Mouse (Mus musculus): Measurements from ENCODE around the gene Rab3il1. TPM values are rescaled to one million over a fixed set of nuclear protein-coding genes. Genes with fewer than 3 reads are reported as not detected.

Rab3il1 gene
- total and polyA plus RNA-seq, 2 experiments from 2014 or later, result 17.9 to 27.4 TPM

GRCm38 (mm10) chr19:10085454-10085853 is 84.0 kb downstream of the Rab3il1 start:
- TF ChIP-seq CTCF (IDR thresholded peaks at IDR 0.05; ENCODE audit: low read depth) (no peak), EP300 (IDR thresholded peaks at IDR 0.05; ENCODE audit: low read depth) (no peak)
- Histone ChIP-seq H3K4me1 (ENCODE audit: control insufficient read depth, insufficient read depth) (no peaks in the 10 kb centered on the region), H3K9ac (replicated peaks; ENCODE audit: low read depth, low read length) (no peak overlapping the region), H3K4me3 (ENCODE audit: low read depth, low read length) (no peak overlapping the region), H3K9me3 (replicated peaks; ENCODE audit: control insufficient read depth, low read length) (no peaks in the 10 kb centered on the region), H3K36me3 (replicated peaks; ENCODE audit: control insufficient read depth, insufficient read depth, low read length) (peaks cover 55% of the 10 kb centered on the region), H3K4me2 (ENCODE audit: low read depth, low read length) (no peak overlapping the region), H3K27ac (ENCODE audit: low read depth) (no peak overlapping the region), H3K27me3 (ENCODE audit: control insufficient read depth, insufficient read depth, low read length) (no peaks in the 10 kb centered on the region)
- 77% methylated on average over 9 of the region's 9 CpGs for WGBS
- DNase-seq (ENCODE audit: low spot score) (no peak), ATAC-seq (ENCODE audit: insufficient read depth, low read depth) (no peak)

- Histone ChIP-seq H3K4me3 (ENCODE audit: low read depth, low read length) (no peak overlapping the region), H3K4me2 (ENCODE audit: low read depth, low read length) (no peak overlapping the region), H3K9me3 (replicated peaks; ENCODE audit: control insufficient read depth, low read length) (no peaks in the 10 kb centered on the region), H3K27ac (ENCODE audit: low read depth) (no peak overlapping the region), H3K36me3 (replicated peaks; ENCODE audit: control insufficient read depth, insufficient read depth, low read length) (peaks cover 56% of the 10 kb centered on the region), H3K9ac (replicated peaks; ENCODE audit: low read depth, low read length) (no peak overlapping the region), H3K27me3 (ENCODE audit: control insufficient read depth, insufficient read depth, low read length) (no peaks in the 10 kb centered on the region), H3K4me1 (ENCODE audit: control insufficient read depth, insufficient read depth) (no peaks in the 10 kb centered on the region)
- ATAC-seq (ENCODE audit: insufficient read depth, low read depth), result no peak
- TF ChIP-seq CTCF (IDR thresholded peaks at IDR 0.05; ENCODE audit: low read depth) (no peak), EP300 (IDR thresholded peaks at IDR 0.05; ENCODE audit: low read depth) (no peak)
- WGBS, result 82% methylated on average over 4 of the region's 4 CpGs
- DNase-seq (ENCODE audit: low spot score), result no peak
Measured at GRCm38 (mm10) chr19:10086976-10087375, 85.5 kb downstream of the Rab3il1 start.

Other genes with a start within 250 kb of the Rab3il1 start
- gene Scgb2a2, start 154.1 kb upstream of the Rab3il1 start, total RNA-seq (2014; rRNA removed; ENCODE audit: low replicate concordance), result not detected in 2 replicates
- not detected in 2 replicates for gene Scgb2a2, start 154.1 kb upstream of the Rab3il1 start, polyA plus RNA-seq (2015; fragmentation: Nextera tagmentation; extraction: Ambion mirVana)
- 14.6 and 27.3 TPM in 2 replicates for gene Incenp, start 102.1 kb upstream of the Rab3il1 start, total RNA-seq (2014; rRNA removed; ENCODE audit: low replicate concordance)
- gene Incenp, start 102.1 kb upstream of the Rab3il1 start, polyA plus RNA-seq (2015; fragmentation: Nextera tagmentation; extraction: Ambion mirVana), result 16.1 and 17.3 TPM in 2 replicates
- gene Fth1, start 21.1 kb upstream of the Rab3il1 start, total RNA-seq (2014; rRNA removed; ENCODE audit: low replicate concordance), result 396 and 524 TPM in 2 replicates
- 3,148 and 3,286 TPM in 2 replicates for gene Fth1, start 21.1 kb upstream of the Rab3il1 start, polyA plus RNA-seq (2015; fragmentation: Nextera tagmentation; extraction: Ambion mirVana)
- gene Best1, start within 50 bp of the Rab3il1 start, total RNA-seq (2014; rRNA removed; ENCODE audit: low replicate concordance), result not detected in 2 replicates
- gene Best1, start within 50 bp of the Rab3il1 start, polyA plus RNA-seq (2015; fragmentation: Nextera tagmentation; extraction: Ambion mirVana), result 0.26 and 0.33 TPM in 2 replicates
- 106 and 156 TPM in 2 replicates for gene Fads3, start 39.9 kb downstream of the Rab3il1 start, total RNA-seq (2014; rRNA removed; ENCODE audit: low replicate concordance)
- 21.4 and 23.3 TPM in 2 replicates for gene Fads3, start 39.9 kb downstream of the Rab3il1 start, polyA plus RNA-seq (2015; fragmentation: Nextera tagmentation; extraction: Ambion mirVana)
- gene Fads2, start 100.1 kb downstream of the Rab3il1 start, total RNA-seq (2014; rRNA removed; ENCODE audit: low replicate concordance), result 15.9 and 22.0 TPM in 2 replicates
- 11.4 and 13.1 TPM in 2 replicates for gene Fads2, start 100.1 kb downstream of the Rab3il1 start, polyA plus RNA-seq (2015; fragmentation: Nextera tagmentation; extraction: Ambion mirVana)
- 60.1 and 62.4 TPM in 2 replicates for gene Fads1, start 181.2 kb downstream of the Rab3il1 start, total RNA-seq (2014; rRNA removed; ENCODE audit: low replicate concordance)
- gene Fads1, start 181.2 kb downstream of the Rab3il1 start, polyA plus RNA-seq (2015; fragmentation: Nextera tagmentation; extraction: Ambion mirVana), result 21.5 and 22.1 TPM in 2 replicates
- 188 and 194 TPM in 2 replicates for gene Tmem258, start 202.3 kb downstream of the Rab3il1 start, total RNA-seq (2014; rRNA removed; ENCODE audit: low replicate concordance)
- 367 and 368 TPM in 2 replicates for gene Tmem258, start 202.3 kb downstream of the Rab3il1 start, polyA plus RNA-seq (2015; fragmentation: Nextera tagmentation; extraction: Ambion mirVana)
- gene Fen1, start 202.5 kb downstream of the Rab3il1 start, total RNA-seq (2014; rRNA removed; ENCODE audit: low replicate concordance), result 32.9 and 34.9 TPM in 2 replicates
- 19.1 and 20.2 TPM in 2 replicates for gene Fen1, start 202.5 kb downstream of the Rab3il1 start, polyA plus RNA-seq (2015; fragmentation: Nextera tagmentation; extraction: Ambion mirVana)
- gene Myrf, start 239.1 kb downstream of the Rab3il1 start, total RNA-seq (2014; rRNA removed; ENCODE audit: low replicate concordance), result 4.9 and 5.3 TPM in 2 replicates
- 1.3 and 1.6 TPM in 2 replicates for gene Myrf, start 239.1 kb downstream of the Rab3il1 start, polyA plus RNA-seq (2015; fragmentation: Nextera tagmentation; extraction: Ambion mirVana)

Data from heart, postnatal 0 days (tissue).